Mouse (Mus musculus) lung, adult 2 months (tissue): ENCODE data around the gene Asb5.

ENCODE experiments used
- CTCF ChIP-seq: fragments of 200-500 bp; IDR thresholded peaks from 2 replicates; pipeline ENCODE4 v1.5.1; 2011; ENCODE audit warnings: mild to moderate bottlenecking, low read length, control low read depth; ENCODE audit not compliant: insufficient read depth
- POLR2A ChIP-seq: fragments of 200-500 bp; IDR thresholded peaks from 2 replicates; pipeline ENCODE4 v1.6.1; 2011; ENCODE audit warnings: low read depth, mild to moderate bottlenecking, control low read depth, low read length, borderline replicate concordance; ENCODE audit errors: extremely low read depth

DNA sequence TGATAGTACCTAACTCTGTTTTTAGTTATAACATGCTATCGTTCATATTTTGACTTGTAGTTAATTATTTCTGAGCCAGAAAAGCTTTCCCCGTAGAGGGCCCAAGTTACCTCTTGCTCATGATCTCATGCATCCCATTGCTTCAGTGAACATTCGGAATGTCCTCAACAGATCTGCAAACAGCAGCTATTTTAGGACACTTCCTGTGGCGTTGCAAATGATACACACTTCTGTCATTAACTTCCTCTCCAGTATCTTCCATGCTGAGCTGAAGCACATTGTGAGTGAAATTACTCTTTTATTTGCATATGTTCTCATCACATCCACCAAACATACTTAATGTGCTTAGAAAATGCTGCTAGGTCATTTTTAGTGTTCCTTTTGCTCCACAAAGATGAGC, 32.8 kb downstream of the Asb5 start:
- TF ChIP-seq POLR2A: no peak
- no peak for TF ChIP-seq CTCF
